Mouse (Mus musculus) ES-Bruce4 (cell line): ENCODE data around the gene 6330409D20Rik.

Experiments used
- CTCF ChIP-seq: IDR thresholded peaks from one replicate; pipeline ENCODE4 v1.8.1; 2011; ENCODE audit warnings: low read depth, low read length
- POLR2A ChIP-seq: IDR thresholded peaks from one replicate; pipeline ENCODE4 v1.8.1; 2011; ENCODE audit warnings: low read length; ENCODE audit not compliant: insufficient read depth

- no peak for TF ChIP-seq POLR2A
- no peak for TF ChIP-seq CTCF
Observed at GRCm38 (mm10) chr2:32727435-32727834, 13.4 kb downstream of the 6330409D20Rik start.
